Mouse (Mus musculus) thymus, adult 2 months (tissue): ENCODE measurements around the gene Etfdh.

ENCODE experiments used
- CTCF ChIP-seq: fragments of 200-500 bp; IDR thresholded peaks from 2 replicates; pipeline ENCODE4 v1.5.1; 2012; ENCODE audit warnings: mild to moderate bottlenecking, control low read depth, low read length, moderate library complexity, borderline replicate concordance; ENCODE audit not compliant: control insufficient read depth, poor library complexity, insufficient read depth; ENCODE audit errors: extremely low read depth
- POLR2A ChIP-seq: fragments of 200-500 bp; IDR thresholded peaks from 2 replicates; pipeline ENCODE4 v1.6.1; 2012; ENCODE audit warnings: mild to moderate bottlenecking, low read length, control low read depth, moderate library complexity; ENCODE audit not compliant: control insufficient read depth, poor library complexity, insufficient read depth; ENCODE audit errors: extremely low read depth

- TF ChIP-seq CTCF (no peak), POLR2A (no peak)
Measured at GRCm38 (mm10) chr3:79664787-79665408, 35.6 kb upstream of the Etfdh start.
